Mouse (Mus musculus) embryonic facial prominence, embryonic 12.5 days (tissue): ENCODE measurements around the gene Gm11273. TPM values are rescaled to one million over a fixed set of nuclear protein-coding genes. Genes with fewer than 3 reads are reported as not detected.
"Not testable (repeated sequence)": the region's sequence is repeated elsewhere in the genome, so short reads cannot be mapped to it uniquely, and the experiment has no call there.

Source experiments
- ATAC-seq: fragments of 200-750 bp; cut with Nextera tagmentation; 2 replicates; pipeline ENCODE4 v1.8.0; 2017; ENCODE audit not compliant: insufficient number of reproducible peaks, insufficient read depth, low FRiP score, low TSS enrichment
- H3K27ac ChIP-seq: fragments of 300-500 bp; sonication (generic); 2 replicates; pipeline ENCODE4 v1.5.1; 2016; ENCODE audit warnings: mild to moderate bottlenecking
- H3K27me3 ChIP-seq: fragments of 300-500 bp; sonication (generic); 2 replicates; pipeline ENCODE4 v1.6.1; 2016; ENCODE audit warnings: mild to moderate bottlenecking, moderate library complexity
- H3K36me3 ChIP-seq: fragments of 300-500 bp; sonication (generic); 2 replicates; pipeline ENCODE4 v1.6.1; 2016; ENCODE audit warnings: mild to moderate bottlenecking
- H3K4me1 ChIP-seq: fragments of 300-500 bp; sonication (generic); 2 replicates; pipeline ENCODE4 v1.6.1; 2016
- H3K4me2 ChIP-seq: fragments of 300-500 bp; sonication (generic); replicated peaks from 2 replicates; pipeline ENCODE4 v1.6.1; 2016; ENCODE audit warnings: mild to moderate bottlenecking, moderate library complexity
- H3K4me3 ChIP-seq: fragments of 300-500 bp; sonication (generic); 2 replicates; pipeline ENCODE4 v1.5.1; 2016; ENCODE audit warnings: mild to moderate bottlenecking
- H3K9ac ChIP-seq: fragments of 300-500 bp; sonication (generic); 2 replicates; pipeline ENCODE4 v1.6.1; 2016; ENCODE audit warnings: mild to moderate bottlenecking, moderate library complexity
- H3K9me3 ChIP-seq: fragments of 300-500 bp; sonication (generic); 2 replicates; pipeline ENCODE4 v1.6.1; 2016; ENCODE audit warnings: mild to moderate bottlenecking, moderate library complexity
- WGBS: fragments of 180-500 bp; shearing (Covaris S2); methylation state at CpG from one replicate; pipeline ENCODE4 v1.1.7; 2016; 5-methylcytosine and 5-hydroxymethylcytosine counted together
- polyA plus RNA-seq: library from polyadenylated mRNA; unstranded; fragments of >200 nt; fragmentation: Nextera tagmentation; extraction: Ambion mirVana; gene quantifications from 2 replicates; pipeline ENCODE4 v1.2.1, GENCODE M21; 2016

Gene Gm11273
- polyA plus RNA-seq, 1 experiment from 2014 or later, result 2.9 TPM

DNA sequence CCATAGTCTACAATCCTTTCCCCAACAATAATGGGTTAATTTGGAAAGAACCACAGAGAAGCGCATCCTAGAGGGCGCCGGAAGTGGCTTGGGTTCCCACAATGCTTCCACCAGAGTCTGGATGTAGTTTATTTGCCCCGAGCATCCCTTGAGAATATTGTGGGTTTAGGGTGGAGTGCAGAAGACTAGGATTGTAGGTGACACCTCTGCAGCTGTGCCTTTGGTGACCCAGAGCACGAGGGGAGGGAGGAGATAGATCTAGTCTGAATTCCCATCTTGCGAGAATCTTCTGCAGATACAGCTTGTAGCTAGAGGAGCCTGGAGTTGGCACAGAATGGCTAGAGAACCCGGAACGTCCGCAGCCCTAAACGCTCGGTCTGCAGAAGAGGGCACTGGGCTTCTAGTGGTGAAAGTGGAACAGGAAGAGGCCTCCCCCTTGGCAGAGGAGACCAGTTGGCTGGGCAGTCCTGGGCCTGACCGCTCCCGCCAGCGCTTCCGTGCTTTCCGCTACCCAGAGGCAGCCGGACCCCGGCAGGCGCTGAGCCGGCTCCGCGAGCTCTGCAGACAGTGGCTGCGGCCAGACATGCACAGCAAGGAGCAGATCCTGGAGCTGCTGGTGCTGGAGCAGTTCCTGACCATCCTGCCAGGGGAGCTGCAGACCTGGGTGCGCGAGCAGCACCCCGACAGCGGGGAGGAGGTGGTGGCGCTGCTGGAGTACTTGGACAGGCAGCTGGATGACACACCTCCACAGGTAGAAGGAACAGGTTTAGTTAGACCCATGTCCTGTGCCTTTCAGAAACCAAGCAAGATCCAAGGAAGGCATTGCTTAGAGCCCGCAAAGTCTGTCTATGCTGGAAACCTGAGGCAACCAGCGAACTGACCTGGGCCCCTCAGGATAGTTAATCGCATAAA lies 22.2 kb downstream of the Gm11273 start, which contains the start of the genes Zkscan4 and Gm10065:
Zkscan4 (plus strand) TSS at position 149 of the 912 bp plus-strand sequence.
Gm10065 (minus strand) TSS at position 683 of the 912 bp plus-strand sequence.
- H3K4me1 ChIP-seq, H3K27me3 ChIP-seq, H3K36me3 ChIP-seq, H3K9me3 ChIP-seq: not testable (repeated sequence)
- Histone ChIP-seq H3K9ac (peak within 1 kb of the TSS; percentile 60), H3K4me3 (peak within 1 kb of the TSS; percentile 53), H3K4me2 (peak within 1 kb of the TSS; percentile 59), H3K27ac (peak within 1 kb of the TSS; percentile 50; the same call in 1 of the 2 replicates)
- 3% methylated on average over 31 of the region's 31 CpGs for WGBS
- ATAC-seq, result peak; percentile 41; the same call in 1 of the 2 replicates

- Histone ChIP-seq H3K36me3 (no peaks in the 10 kb centered on the region), H3K4me1 (no peaks in the 10 kb centered on the region; the same call in 1 of the 2 replicates), H3K27me3 (peaks cover 6% of the 10 kb centered on the region), H3K9me3 (no peaks in the 10 kb centered on the region), H3K27ac (no peak overlapping the region), H3K4me2 (no peak overlapping the region), H3K4me3 (no peak overlapping the region), H3K9ac (no peak overlapping the region)
- no peak for ATAC-seq
- WGBS, result 38% methylated on average over 4 of the region's 4 CpGs
Measured at GRCm38 (mm10) chr13:21472427-21472826, 28.8 kb downstream of the Gm11273 start.

DNA sequence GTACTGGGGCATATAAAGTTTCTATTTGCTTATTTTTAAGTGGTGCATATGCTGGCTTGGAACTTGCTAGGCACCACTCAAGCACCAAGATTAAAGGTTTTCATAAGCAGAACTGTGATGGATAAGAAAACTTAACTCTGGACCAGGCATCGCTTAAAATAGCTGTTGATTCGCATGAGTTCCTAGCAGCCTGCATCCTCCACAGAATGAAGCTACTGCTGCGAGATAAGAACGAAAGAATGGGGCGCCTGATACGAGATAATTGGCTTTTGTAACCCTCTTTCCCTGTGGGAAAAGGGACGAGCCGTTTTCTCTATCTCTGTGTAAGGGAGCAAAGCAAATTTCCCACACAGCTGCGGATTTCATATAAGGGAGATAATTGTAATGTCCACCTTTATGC lies 32.1 kb downstream of the Gm11273 start:
- Histone ChIP-seq H3K4me3 (no peak overlapping the region), H3K27me3 (peaks cover 9% of the 10 kb centered on the region), H3K4me2 (peak overlapping the region; percentile 80), H3K9me3 (no peaks in the 10 kb centered on the region), H3K36me3 (no peaks in the 10 kb centered on the region), H3K9ac (no peak overlapping the region), H3K27ac (no peak overlapping the region), H3K4me1 (no peaks in the 10 kb centered on the region; the same call in 1 of the 2 replicates)
- WGBS, result 23% methylated on average over 9 of the region's 9 CpGs
- no peak for ATAC-seq

DNA sequence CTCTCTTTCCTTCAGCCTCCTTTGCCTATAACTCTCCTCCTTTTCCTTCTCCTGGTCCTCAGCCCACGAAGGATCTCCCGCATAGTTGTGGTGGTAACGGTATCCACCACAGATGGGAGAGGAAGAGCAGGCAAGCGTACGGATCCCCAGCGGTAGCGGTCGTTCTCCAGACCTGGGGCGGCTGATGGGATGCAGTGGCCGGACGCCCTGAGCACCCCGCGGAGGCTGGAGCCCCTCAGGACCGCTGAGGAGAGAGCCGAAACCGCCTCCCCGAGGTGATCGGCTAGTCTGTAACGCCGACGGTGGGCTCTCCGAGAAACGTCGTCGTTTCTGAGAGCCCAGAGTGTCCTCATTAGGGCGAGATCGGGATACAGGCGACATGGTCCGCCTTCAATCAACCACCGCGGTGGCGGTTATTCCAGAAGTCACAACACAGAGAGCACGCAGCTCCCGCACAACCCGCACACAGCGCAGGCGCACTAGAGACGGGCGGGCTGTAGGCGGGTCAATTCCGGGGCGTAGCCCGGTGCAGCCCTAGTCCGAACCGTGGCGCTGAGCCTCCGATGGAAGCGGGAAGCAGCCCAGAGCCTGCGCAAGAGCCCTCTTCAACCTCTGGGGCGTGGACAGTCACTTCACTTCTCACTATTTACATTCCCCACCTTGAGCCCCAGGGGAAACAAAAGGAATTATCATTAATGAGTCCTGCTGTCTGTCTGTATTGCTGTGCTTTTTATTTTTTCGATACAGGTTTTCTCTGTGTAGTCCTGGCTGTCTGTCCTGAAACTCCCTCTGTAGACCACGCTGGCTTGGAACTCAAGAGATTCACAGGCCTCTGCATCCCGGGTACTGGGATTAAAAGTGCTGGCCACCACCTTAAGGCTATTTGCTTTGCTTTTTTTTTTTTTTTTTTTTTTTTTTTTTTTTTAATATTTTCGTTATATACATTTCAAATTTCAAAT lies 32.9 kb downstream of the Gm11273 start, which contains the start of gene Nkapl:
Nkapl (minus strand) TSS at position 449 of the 959 bp plus-strand sequence.
- peak; percentile 96 for ATAC-seq
- no peak within 1 kb of the TSS for H3K27ac ChIP-seq
- WGBS, result under 1% methylated on average over 54 of the region's 54 CpGs

GRCm38 (mm10) chr13:21467336-21467735 lies 33.9 kb downstream of the Gm11273 start:
- no peak overlapping the region for H3K9ac ChIP-seq
- H3K4me3 ChIP-seq, result no peak overlapping the region
- 82% methylated on average over 10 of the region's 10 CpGs for WGBS
- no peaks in the 10 kb centered on the region; the same call in 1 of the 2 replicates for H3K4me1 ChIP-seq
- H3K9me3 ChIP-seq, result no peaks in the 10 kb centered on the region
- no peak for ATAC-seq
- H3K36me3 ChIP-seq, result no peaks in the 10 kb centered on the region
- peaks cover 9% of the 10 kb centered on the region for H3K27me3 ChIP-seq
- H3K4me2 ChIP-seq, result no peak overlapping the region
- no peak overlapping the region for H3K27ac ChIP-seq

More for the DNA sequence above, 32.9 kb downstream of the Gm11273 start, which contains the start of gene Nkapl:
- H3K4me2 ChIP-seq, result peak within 1 kb of the TSS; percentile 80
- H3K9me3 ChIP-seq, result no peaks in the 10 kb centered on the region
- no peaks in the 10 kb centered on the region; the same call in 1 of the 2 replicates for H3K4me1 ChIP-seq
- peaks cover 9% of the 10 kb centered on the region for H3K27me3 ChIP-seq
- peak within 1 kb of the TSS; percentile 58 for H3K4me3 ChIP-seq
- H3K9ac ChIP-seq, result peak within 1 kb of the TSS; percentile 58
- H3K36me3 ChIP-seq, result no peaks in the 10 kb centered on the region

GRCm38 (mm10) chr13:21462516-21462915 lies 38.7 kb downstream of the Gm11273 start:
- H3K27ac ChIP-seq, H3K4me3 ChIP-seq, H3K4me2 ChIP-seq, H3K27me3 ChIP-seq, H3K36me3 ChIP-seq, ATAC-seq, H3K9ac ChIP-seq, H3K9me3 ChIP-seq, H3K4me1 ChIP-seq: not testable (repeated sequence)
- WGBS, result 56% methylated on average over 9 of the region's 9 CpGs

DNA sequence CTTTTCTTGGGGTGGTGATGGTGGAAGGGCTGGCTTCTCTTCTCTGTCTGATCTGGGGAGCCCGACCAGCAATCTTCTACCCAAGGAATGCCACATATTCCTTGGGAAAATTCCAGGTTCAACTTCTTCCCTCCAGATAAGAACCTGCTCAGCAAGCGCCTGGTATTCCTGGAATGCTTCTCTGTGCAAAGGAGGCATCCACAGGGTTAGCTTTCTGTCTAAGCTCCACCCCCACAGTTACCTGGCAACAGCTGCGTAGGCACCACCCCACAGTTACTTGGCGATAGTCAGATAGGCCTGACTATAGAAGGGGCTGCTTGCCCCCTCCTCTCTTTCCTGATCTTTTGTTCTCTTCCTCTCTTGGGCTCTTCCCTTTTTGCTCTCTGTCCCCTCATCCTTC lies 44.9 kb downstream of the Gm11273 start:
- Histone ChIP-seq H3K27me3 (peaks cover 10% of the 10 kb centered on the region; the same call in 1 of the 2 replicates), H3K9ac (no peak overlapping the region), H3K27ac (no peak overlapping the region), H3K4me1 (0 out of 2 replicates have a peak, but pooled peaks cover 6% of the 10 kb centered on the region), H3K36me3 (0 out of 2 replicates have a peak, but pooled peaks cover 2% of the 10 kb centered on the region), H3K4me2 (no peak overlapping the region), H3K9me3 (no peaks in the 10 kb centered on the region), H3K4me3 (no peak overlapping the region)
- ATAC-seq, result no peak
- 9% methylated on average over 4 of the region's 4 CpGs for WGBS

- Histone ChIP-seq H3K36me3 (0 out of 2 replicates have a peak, but pooled peaks cover 3% of the 10 kb centered on the region), H3K27me3 (peaks cover 7% of the 10 kb centered on the region; the same call in 1 of the 2 replicates), H3K4me1 (0 out of 2 replicates have a peak, but pooled peaks cover 6% of the 10 kb centered on the region), H3K4me2 (no peak overlapping the region), H3K4me3 (no peak overlapping the region), H3K9ac (no peak overlapping the region), H3K9me3 (no peaks in the 10 kb centered on the region), H3K27ac (no peak overlapping the region)
- ATAC-seq, result no peak
- WGBS, result 85% methylated on average over 3 of the region's 3 CpGs
Measured at GRCm38 (mm10) chr13:21454133-21454532, 47.1 kb downstream of the Gm11273 start.

DNA sequence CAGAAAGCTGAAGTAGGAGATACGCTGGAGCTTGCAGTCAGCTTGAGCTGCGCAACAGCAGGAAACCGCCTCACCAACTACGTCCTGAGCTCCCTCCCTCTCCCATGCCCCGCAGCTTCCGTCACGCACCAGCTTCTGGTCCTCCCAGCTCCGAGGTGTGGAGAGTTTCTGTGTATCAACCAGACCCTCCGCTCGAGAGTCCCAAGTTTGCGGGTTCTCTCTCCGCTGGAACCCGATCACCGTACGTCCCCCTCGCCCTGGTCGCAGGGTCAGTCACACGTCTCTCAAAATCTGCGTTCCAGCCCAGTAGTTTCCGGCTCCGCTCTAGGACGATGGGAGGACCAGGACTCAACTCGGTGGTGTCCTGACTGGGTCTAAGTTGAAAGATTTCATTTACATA lies 47.8 kb downstream of the Gm11273 start, which contains the start of gene Zscan26:
Zscan26 (minus strand) TSS at position 282 of the 400 bp plus-strand sequence.
- Histone ChIP-seq H3K36me3 (peaks cover 6% of the 10 kb centered on the region; the same call in 1 of the 2 replicates), H3K27me3 (peaks cover 7% of the 10 kb centered on the region; the same call in 1 of the 2 replicates), H3K4me1 (0 out of 2 replicates have a peak, but pooled peaks cover 6% of the 10 kb centered on the region), H3K4me2 (peak within 1 kb of the TSS; percentile 71), H3K9ac (peak within 1 kb of the TSS; percentile 73), H3K9me3 (no peaks in the 10 kb centered on the region), H3K4me3 (peak within 1 kb of the TSS; percentile 70), H3K27ac (peak within 1 kb of the TSS; percentile 69; the same call in 1 of the 2 replicates)
- peak; percentile 81 for ATAC-seq
- under 1% methylated on average over 23 of the region's 23 CpGs for WGBS

DNA sequence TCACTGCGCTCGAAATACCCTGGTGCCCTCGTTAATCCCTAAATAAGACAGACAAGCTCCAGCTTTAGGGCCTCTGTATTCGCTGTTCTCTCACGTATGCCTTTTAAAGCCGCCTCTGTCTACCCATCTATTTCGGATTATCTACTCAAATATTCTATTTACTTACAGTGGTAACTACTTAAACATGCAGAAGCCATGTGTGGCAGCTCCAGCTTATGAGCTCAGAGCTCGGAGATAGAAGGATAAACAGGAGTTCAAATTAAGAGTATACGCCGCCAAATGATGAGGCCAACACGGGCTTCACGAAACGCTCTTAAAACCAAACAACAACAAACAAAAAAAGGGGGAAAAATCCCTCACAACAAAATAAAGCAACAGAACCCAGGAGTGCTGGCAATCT lies 48.2 kb downstream of the Gm11273 start:
- Histone ChIP-seq H3K4me2 (peak overlapping the region; percentile 71), H3K27me3 (peaks cover 7% of the 10 kb centered on the region; the same call in 1 of the 2 replicates), H3K9ac (peak overlapping the region; percentile 73), H3K9me3 (no peaks in the 10 kb centered on the region), H3K4me3 (peak overlapping the region; percentile 70), H3K36me3 (peaks cover 10% of the 10 kb centered on the region), H3K27ac (peak overlapping the region; percentile 69; the same call in 1 of the 2 replicates), H3K4me1 (0 out of 2 replicates have a peak, but pooled peaks cover 6% of the 10 kb centered on the region)
- WGBS, result 3% methylated on average over 13 of the region's 13 CpGs
- ATAC-seq, result no peak
